Mouse (Mus musculus) gastrocnemius, adult 8-10 months (tissue): ENCODE results near the gene Fut1. TPM values are rescaled to one million over a fixed set of nuclear protein-coding genes. Genes with fewer than 3 reads are reported as not detected.
"Not testable (repeated sequence)": the region's sequence is repeated elsewhere in the genome, so short reads cannot be mapped to it uniquely, and the experiment has no call there.

ENCODE experiments used
- DNase-seq, 2 experiments: peaks; one replicate each; pipeline ENCODE4 v3.0.0; 2022; ENCODE audit warnings: low spot score in 2 of 2
- total RNA-seq, 4 experiments: library from RNA; stranded (reverse); gene quantifications; 2 replicates each; pipeline ENCODE4 v1.2.4; 2022

Gene Fut1
- total RNA-seq, 4 experiments from 2014 or later: not detected

DNA sequence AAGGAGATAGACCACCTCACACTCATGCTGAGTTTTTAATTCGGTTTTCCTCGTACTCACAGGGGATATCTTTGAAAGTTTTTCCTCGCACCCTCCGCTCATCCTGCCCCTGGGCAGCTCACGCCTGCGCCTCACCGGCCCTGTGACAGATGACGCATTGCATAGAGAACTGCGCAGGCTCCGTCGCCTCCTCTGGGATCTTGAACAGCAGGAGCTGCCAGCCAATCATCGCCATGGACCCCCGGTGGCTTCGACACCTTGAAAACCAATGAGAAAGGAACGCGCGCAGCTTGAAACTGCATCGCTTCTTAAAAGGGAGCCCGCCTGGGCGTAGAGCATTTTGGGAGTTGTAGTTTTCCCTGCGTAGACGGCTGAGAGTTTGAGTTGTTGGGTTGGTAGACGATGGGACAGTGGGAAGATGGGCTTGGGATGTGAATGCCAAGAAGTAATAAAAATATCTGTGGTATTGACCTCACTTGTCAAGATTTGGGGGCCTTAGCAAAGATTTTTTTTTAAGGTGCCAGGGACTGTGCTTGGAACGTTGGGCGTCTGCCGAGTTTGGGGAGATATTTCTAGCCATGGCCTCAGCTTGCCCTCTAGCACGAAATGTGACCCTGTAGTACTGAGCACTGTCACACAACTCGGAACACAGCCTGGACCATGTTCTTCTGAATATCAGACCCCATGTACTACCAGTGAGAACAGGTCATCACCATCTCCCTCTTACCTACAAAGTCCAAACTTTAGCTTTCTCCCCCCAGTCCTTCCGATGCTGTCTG, 21.7 kb downstream of the Fut1 start:
- peak; percentile 94 to 97 for DNase-seq

DNA sequence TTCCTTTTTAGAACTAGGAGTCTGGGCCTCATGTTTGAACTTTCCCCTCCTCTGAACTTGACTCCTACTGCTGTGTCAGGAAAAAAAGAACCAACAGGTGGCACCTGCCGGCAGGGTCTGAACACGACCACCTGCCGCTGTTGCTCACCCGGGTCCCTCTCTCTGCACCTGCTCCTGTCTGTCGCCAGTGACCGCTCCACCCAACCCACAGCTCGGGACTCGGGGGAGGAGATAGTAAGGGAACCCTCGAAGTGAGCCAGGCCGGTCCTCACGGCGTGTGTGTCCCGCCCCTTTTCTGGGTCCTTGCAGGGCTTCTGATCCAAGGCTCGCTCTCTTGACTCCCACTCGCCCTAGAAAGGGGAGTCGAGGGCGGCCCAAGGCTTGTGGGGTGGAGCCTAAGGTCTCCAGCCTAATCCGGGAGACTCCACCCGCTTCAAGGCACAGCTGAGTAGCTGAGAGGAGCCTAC, 22.5 kb downstream of the Fut1 start, which contains the start of gene Mamstr:
Gene Mamstr, plus strand, starts transcription at position 417 of the 467 bp plus-strand sequence.
- peak; percentile 77 to 90 for DNase-seq

DNA sequence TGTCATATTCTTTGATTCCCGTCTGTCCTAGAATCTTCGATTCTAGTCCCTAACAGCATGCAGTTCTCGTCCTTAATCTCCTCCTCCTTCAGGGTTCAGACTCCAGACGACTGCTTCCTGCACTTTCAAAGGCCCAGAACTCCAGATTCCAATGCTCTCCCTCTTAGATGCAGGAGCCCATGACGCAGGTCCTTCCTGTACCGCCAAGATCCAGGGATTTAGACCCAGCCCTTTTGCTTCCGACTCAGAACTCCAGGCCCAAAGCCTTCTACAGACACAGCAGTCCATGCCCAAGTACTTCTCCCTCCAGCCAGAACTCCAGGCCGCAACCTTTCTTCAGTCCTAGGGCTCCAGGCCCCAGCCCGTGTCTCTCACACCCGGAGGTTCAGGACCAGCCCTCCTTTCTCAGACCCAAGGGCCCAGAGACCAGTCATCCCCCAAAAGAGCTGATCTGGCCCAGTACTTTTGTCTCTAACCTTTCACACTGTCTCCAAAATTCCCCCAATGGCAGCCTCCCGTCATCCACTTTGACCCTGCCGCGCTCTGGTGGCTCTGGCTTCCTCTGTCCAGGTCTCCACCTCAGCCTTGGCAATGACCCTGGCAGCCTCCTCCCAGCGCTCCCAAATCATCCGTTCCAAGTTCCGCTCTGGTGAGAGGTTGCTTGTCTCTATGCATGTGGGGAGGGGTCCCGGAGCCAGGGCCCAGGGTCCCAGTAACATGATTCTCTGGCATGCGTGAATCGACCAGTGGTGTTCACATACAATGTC, 23.3 kb downstream of the Fut1 start:
- DNase-seq: peak; percentile 26 to 58

GRCm38 (mm10) chr7:45641391-45642040, 24.4 kb downstream of the Fut1 start:
- peak; percentile 55 to 75 for DNase-seq

DNA sequence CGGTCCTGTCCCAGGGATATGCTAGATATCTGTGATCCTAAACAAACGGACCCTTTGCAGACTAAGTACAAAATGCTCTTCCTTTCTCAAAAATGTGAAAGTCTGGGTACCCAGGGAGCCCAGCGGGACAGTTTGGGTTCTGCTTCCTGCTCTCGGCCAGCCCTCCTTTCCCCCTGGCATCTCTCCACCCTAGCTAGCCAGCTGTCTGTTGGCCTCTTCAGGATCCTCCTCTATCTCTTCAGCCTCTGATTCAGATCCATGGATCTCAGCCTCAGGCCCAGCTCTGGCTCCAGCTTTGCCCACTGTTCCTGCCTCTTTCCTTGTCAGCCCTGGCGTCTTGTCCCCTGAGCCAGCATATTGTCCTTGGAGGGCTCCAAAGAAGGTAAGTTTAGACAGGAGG, 25.0 kb downstream of the Fut1 start:
- no peak for DNase-seq

- DNase-seq: no peak
Observed at GRCm38 (mm10) chr7:45642503-45643255, 25.6 kb downstream of the Fut1 start.

GRCm38 (mm10) chr7:45643441-45644178, 26.5 kb downstream of the Fut1 start:
- peak; percentile 88 to 93 for DNase-seq

DNA sequence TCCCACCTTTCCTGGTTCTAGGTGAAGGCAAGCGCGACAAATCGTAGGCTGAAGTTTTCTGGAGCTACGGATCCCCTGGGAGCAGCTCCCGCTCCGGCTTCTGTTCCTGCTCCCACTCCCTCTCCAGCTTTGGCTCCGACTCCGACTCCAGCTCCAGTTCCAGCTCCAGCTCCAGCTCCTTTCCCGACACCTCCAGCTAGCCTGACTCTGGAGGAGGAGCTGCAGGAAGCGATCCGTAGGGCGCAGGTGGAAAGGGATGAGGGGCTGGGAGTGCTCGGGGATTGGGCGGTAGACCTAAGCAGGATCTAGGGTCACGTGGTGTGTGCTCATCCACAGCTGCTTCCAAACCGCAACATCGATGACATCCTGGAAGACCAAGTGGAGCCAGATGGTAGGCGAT, 27.1 kb downstream of the Fut1 start:
- DNase-seq: peak in 1 of 2 experiments; percentile 34

DNA sequence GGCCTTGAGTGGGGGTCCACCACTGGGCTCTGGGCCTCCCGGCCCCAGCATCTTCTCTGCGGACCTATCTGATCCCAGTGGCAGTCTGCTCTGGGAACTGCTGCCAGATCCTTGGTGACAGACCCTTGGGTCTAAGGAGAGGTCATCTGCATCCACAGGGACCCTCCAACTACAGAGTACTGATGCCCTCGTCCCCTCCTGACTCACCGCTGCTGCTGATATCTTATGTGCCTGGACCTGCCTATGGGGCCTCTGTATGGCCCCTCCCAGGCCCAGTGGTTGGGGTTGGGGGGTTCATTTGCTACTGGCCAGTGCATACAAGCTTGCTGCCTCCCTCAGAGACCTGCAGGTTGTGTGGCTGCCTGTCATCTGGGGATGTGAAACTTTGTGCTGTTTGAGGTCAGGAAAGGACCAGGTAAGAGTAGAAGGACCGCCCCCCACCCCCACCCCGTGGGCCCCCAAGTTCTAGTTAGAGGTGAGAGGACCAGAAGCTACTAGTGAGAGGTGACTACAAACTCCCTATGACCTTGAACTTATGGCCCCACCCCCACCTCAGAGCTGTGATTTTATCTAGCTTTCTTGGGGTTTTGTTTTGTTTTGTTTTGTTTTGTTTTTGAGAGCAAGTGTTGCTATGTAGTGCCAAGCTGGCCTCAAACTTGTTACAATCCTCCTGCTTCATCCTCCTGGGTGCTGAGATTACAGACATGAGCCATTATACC, 27.9 kb downstream of the Fut1 start:
- DNase-seq: no peak

- no peak for DNase-seq
Observed at GRCm38 (mm10) chr7:45645591-45645971, 28.5 kb downstream of the Fut1 start.

DNA sequence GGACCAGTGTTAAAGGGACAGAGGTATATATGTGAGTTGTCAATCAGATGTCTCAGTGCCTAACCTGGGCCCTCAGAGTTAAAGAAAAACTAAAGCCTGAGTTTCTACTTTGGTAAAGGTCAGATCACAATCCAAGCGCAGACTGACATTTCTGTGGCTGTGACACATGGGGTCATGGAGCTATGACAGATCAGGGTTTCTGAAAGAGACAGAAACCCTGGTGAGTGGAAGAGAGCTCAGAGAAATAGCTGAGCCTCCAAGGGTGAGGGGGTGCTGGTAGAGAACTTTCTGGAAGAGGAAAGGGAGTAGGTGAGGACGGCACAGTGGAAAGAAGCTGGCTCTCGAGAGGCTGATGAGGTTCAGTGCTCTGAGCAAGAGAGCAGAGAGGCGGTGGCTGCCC, 29.6 kb downstream of the Fut1 start:
- no peak for DNase-seq

GRCm38 (mm10) chr7:45649351-45649750, 32.3 kb downstream of the Fut1 start:
- DNase-seq: peak; percentile 55 to 72

GRCm38 (mm10) chr7:45650484-45650883, 33.4 kb downstream of the Fut1 start:
- not testable (repeated sequence) for DNase-seq

DNA sequence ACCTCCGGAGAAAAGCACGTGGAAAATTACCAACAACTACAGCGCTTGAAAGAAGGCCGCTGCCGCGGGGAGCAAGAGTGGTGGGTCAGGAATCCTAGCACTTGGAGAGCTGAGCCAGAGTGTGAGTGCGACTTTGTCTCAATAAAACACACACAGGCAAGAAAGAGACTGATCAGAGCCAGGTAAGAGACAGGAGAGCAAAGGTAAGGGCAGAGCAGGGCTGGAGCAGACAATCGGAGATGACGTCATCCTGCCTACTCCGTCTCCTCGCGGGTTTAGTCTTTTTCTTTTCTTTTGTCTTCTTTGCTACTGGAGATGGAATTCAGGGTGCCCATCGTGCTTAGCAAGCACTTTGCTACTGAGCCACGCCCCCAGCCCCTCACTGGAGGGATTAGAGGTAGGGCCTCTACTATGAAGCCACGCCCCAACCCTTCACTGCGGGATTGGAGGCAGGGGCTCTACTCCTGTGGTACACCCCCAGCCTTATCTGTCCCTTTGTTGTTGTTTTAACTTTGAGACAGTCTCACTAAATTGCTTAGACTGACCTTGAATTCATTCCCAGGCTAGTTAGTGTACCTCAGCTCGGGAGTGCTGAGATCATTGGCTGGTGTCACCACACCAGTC, 37.4 kb downstream of the Fut1 start:
- DNase-seq: no peak

GRCm38 (mm10) chr7:45660746-45661478, 43.8 kb downstream of the Fut1 start:
- DNase-seq: no peak

GRCm38 (mm10) chr7:45661702-45662101, 44.6 kb downstream of the Fut1 start:
- not testable (repeated sequence) for DNase-seq

- no peak for DNase-seq
Observed at GRCm38 (mm10) chr7:45665303-45666138, 48.4 kb downstream of the Fut1 start.

DNA sequence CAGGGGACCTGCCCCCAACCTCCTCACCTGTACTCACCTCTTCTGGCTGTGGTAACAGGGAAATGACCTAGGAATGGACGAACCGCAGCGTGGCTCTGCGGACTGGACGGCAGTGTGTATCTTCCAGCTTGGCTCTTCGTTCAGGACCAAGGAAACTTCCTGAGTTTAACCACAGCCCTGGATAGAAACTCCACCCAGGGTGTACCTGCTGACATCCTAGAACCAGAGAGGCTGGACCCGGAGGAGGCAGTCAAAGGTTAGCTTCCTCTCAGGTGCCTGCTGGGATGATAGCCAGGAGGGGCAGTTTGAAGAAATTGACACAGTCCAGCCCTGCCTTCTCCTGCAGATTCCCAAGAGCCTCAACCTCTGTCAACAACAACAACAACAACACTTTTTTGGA, 49.1 kb downstream of the Fut1 start, which contains the start of gene Fut2:
Gene Fut2, minus strand, starts transcription at position 234 of the 400 bp plus-strand sequence.
- DNase-seq: no peak
